Mouse (Mus musculus) neutrophil, adult 59 days (primary cell): ENCODE measurements around the gene Ethe1. TPM values are rescaled to one million over a fixed set of nuclear protein-coding genes. Genes with fewer than 3 reads are reported as not detected.

Experiments used
- total RNA-seq, 2 experiments: library from RNA; stranded (reverse); gene quantifications; 1 replicate in 1 of 2; 2 replicates in 1 of 2; pipeline ENCODE4 v1.2.4; 2023

Ethe1 gene
- total RNA-seq, result 10 to 100 TPM; 71.6 to 77.0 TPM

DNA sequence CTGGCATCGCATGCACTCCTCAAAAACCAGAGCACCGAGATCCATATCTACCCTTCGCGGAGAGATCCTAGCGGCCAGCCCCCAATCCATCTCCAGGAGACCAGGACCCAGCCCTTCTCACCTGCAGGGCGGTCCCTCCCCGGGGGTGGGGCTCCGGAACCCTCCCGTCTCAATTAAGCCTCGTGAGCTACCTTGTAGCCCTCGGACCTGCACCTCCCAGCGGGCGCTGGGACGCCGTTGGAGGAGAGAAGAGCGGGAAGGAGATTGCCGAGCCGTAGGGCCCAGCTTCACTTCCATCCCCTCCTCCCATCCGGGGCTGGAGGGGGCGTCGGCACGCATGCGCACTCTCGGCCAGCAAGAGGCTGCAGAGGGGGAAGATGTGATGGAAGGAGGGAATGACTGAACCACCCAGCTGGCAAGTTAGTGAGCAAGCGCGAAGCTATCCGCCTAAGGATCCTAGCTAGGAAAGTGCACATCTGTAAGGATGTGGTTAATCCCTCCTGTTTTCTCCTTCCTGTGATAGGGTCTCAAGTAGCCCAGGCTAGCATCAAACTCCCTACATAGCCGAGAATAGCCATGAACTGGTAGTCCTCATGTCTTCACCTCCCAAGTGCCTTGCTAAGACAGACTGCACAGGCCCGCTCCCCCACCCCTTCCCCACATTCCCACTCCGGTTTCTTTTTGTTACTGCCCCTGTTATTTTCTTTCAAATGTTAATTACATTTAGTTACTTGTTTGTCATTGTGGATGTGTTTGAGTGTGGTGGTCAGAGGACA is at the start of gene Ethe1, which contains the start of gene Zfp575:
Ethe1 (plus strand) TSS at position 214 of the 776 bp plus-strand sequence.
Zfp575 (minus strand) TSS at position 312 of the 776 bp plus-strand sequence.

DNA sequence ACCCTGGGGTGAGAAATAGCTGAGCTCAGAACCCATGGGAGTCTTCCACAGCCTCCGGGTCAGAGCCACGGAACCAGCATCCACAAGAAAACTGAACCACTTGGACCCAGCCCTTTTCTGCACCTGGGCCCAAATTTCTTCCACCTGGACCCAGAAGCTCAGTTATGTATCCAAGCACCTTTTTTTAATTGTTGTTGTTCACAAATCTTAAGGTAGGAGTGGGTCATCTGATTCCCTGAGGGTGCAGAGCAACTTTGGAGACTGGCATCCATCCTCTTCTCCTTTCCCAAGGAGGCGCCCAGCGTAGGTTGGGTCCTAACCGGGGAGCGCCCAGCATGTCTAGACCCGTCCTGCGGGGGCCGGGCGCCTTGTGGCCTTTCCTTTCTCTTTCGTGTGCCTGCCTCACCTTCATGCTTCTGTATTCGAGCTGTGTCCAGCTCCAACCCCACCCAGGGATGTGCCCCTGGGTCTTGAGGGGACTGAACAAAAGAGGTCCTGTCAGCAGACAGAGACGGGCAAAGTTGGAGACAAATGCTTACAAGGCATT is 41.2 kb upstream of the Ethe1 start, which contains the start of the genes Pinlyp and Xrcc1:
Pinlyp (minus strand) TSS at position 51 of the 547 bp plus-strand sequence.
Xrcc1 (plus strand) TSS at position 222 of the 547 bp plus-strand sequence.

DNA sequence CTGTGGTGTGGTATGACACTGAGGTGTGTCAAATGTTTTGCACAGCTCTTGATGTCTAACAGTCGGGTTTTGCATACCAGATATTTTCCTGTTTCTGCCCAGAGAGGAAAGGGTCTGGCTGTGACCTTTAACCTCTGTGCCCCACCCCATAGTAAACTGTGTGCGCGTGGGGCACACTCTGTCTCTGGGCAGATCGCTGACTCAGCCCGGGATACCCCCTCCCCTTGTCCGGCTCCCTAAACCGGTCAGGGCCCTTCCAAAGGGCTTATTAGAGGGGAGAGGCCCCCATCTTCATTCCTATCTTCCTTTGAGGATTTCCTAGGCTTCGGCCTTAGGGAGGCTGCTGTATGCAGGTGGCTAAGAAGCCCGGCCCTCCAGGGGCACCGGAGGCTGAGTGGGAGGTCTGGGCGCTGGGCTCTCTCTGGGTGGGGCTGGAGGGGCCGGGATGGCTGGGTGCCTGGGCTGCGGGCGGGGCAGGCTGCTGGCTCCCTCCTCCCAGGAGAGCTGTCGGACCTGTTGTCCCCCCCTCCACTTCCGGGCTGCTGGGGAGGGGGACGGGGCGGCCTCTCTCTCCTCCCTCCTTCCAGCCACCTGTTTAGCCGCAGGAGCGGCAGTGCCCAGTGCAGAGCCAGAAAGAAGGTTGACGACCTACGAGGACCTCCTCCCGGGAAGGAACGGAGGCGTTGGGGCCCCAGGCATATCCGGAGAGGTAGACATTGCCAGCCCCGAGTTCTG is 23.0 kb downstream of the Ethe1 start, which contains the start of gene Phldb3:
Phldb3 (plus strand) TSS at position 620 of the 735 bp plus-strand sequence.

DNA sequence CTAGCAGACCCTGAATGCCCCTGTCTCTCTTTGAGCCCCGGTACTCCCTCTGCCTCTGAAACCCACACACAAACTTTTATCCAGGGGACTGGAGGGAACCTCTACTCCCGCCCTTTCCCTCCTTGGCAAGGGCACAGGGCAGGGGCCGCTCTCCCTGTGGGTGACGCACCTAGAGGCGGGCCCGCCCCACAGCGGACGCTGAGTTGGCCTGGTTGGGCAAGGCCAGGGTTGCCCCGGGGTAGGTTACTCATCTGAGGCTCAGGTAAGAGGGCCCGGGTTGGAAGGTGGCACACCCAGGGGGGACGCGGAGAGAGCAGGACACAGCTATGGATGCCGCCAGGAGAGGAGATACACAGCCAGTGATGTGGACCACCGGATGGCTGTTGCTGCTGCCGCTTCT is 48.9 kb downstream of the Ethe1 start, which contains the start of gene Lypd3:
Lypd3 (plus strand) TSS at position 287 of the 400 bp plus-strand sequence.

Other genes starting within 250 kb of the Ethe1 start
- gene Lypd5, start 238.3 kb upstream of the Ethe1 start, total RNA-seq, result not detected
- gene Kcnn4, start 217.3 kb upstream of the Ethe1 start, total RNA-seq, result 10 to 100 TPM; 10.4 to 15.7 TPM
- gene Smg9, start 187.9 kb upstream of the Ethe1 start, total RNA-seq, result 10 to 100 TPM; 51.5 to 57.8 TPM
- 1 to 10 TPM; 2.1 to 2.6 TPM for gene Irgc1, start 135.2 kb upstream of the Ethe1 start, total RNA-seq
- gene Plaur, start 125.1 kb upstream of the Ethe1 start, total RNA-seq, result 1,000 to 10,000 TPM in 1 of 2 experiments, 100 to 1,000 TPM in 1; 962 to 1,297 TPM
- not detected for gene Cadm4, start 105.5 kb upstream of the Ethe1 start, total RNA-seq
- 1 to 10 TPM in 1 of 2 experiments, under 1 TPM in 1; 0.31 to 1.2 TPM for gene Zfp428, start 80.5 kb upstream of the Ethe1 start, total RNA-seq
- gene AC161166.1, start 75.1 kb upstream of the Ethe1 start, total RNA-seq, result not detected
- 1 to 10 TPM; 6.0 to 6.2 TPM for gene Irgq, start 56.9 kb upstream of the Ethe1 start, total RNA-seq
- not detected for gene Pinlyp, start 41.4 kb upstream of the Ethe1 start, total RNA-seq
- 10 to 100 TPM; 27.4 to 33.8 TPM for gene Xrcc1, start 41.3 kb upstream of the Ethe1 start, total RNA-seq
- gene Zfp575, start 98 bp downstream of the Ethe1 start, total RNA-seq, result under 1 TPM in 1 of 2 experiments, not detected in 1; 0.13 TPM
- 1 to 10 TPM; 5.7 to 5.8 TPM for gene Phldb3, start 23.2 kb downstream of the Ethe1 start, total RNA-seq
- gene Lypd3, start 49.0 kb downstream of the Ethe1 start, total RNA-seq, result not detected
- gene Tex101, start 89.1 kb downstream of the Ethe1 start, total RNA-seq, result not detected
- 1 to 10 TPM in 1 of 2 experiments, under 1 TPM in 1; 0.97 to 2.1 TPM for gene BC049730, start 121.7 kb downstream of the Ethe1 start, total RNA-seq
- 1 to 10 TPM; 8.0 to 9.5 TPM for gene Gm4763, start 139.4 kb downstream of the Ethe1 start, total RNA-seq
- gene Cd177, start 172.8 kb downstream of the Ethe1 start, total RNA-seq, result 1,000 to 10,000 TPM; 1,138 to 1,339 TPM
- gene Ceacam10, start 189.7 kb downstream of the Ethe1 start, total RNA-seq, result 10 to 100 TPM; 74.1 to 80.0 TPM